Comparison of ENCODE assay signal across 16 mouse cellular contexts in genomic region chrX:131434155-131434554, GRCm38 (mm10).
"Had no signal": no experiment of that assay in that cellular context is flagged by ENCODE, and none has a peak within 500 bp of the region (broad histone marks: within the 10 kb centered on the region; RNA-seq: fewer than 3 reads in every experiment).

No protein-coding gene starts in this region.

- DNase-seq: kidney, postnatal 10 days; kidney, postnatal 4 days; lung, embryonic 14.5 days; lung, postnatal 10 days; lung, postnatal 4 days; right cerebral cortex, adult 18-20 months; right cerebral cortex, postnatal 4 days; spleen, adult 18-20 months; thymus, adult 18-20 months; thymus, postnatal 25 days had no signal

- H3K4me3 ChIP-seq: layer of hippocampus, adult 2 months; limb, embryonic 10.5 days; midbrain, embryonic 10.5 days; myocyte; neural tube, embryonic 15.5 days had no signal

- H3K4me1 ChIP-seq: limb, embryonic 10.5 days; midbrain, embryonic 10.5 days; neural tube, embryonic 15.5 days had no signal

- H3K9ac ChIP-seq: lung, embryonic 14.5 days; neural tube, embryonic 15.5 days had no signal

- H3K36me3 ChIP-seq: limb, embryonic 10.5 days; midbrain, embryonic 10.5 days; neural tube, embryonic 15.5 days had no signal

- H3K27me3 ChIP-seq: neural tube, embryonic 15.5 days had no signal

- H3K9me3 ChIP-seq: limb, embryonic 10.5 days; midbrain, embryonic 10.5 days; neural tube, embryonic 15.5 days had no signal

- H3K4me2 ChIP-seq: liver, embryonic 11.5 days; lung, embryonic 14.5 days; neural tube, embryonic 15.5 days had no signal

- H3K27ac ChIP-seq: layer of hippocampus, adult 2 months; limb, embryonic 10.5 days; midbrain, embryonic 10.5 days; neural tube, embryonic 15.5 days had no signal
